Mouse (Mus musculus): ENCODE data around the gene Cdkl3. TPM values are rescaled to one million over a fixed set of nuclear protein-coding genes. Genes with fewer than 3 reads are reported as not detected.

Cdkl3 gene
- 4.3 and 5.6 TPM in 2 replicates for total RNA-seq (2021)
- long read RNA-seq, experiment 1, partial matches to known transcripts = 0 of 2 reads
- long read RNA-seq, experiment 1, other reads (novel, unspliced or antisense) = 2 of 2 reads
- long read RNA-seq, experiment 2, partial matches to known transcripts = 1 of 5 reads
- long read RNA-seq, experiment 2, other reads (novel, unspliced or antisense) = 2 of 5 reads

DNA sequence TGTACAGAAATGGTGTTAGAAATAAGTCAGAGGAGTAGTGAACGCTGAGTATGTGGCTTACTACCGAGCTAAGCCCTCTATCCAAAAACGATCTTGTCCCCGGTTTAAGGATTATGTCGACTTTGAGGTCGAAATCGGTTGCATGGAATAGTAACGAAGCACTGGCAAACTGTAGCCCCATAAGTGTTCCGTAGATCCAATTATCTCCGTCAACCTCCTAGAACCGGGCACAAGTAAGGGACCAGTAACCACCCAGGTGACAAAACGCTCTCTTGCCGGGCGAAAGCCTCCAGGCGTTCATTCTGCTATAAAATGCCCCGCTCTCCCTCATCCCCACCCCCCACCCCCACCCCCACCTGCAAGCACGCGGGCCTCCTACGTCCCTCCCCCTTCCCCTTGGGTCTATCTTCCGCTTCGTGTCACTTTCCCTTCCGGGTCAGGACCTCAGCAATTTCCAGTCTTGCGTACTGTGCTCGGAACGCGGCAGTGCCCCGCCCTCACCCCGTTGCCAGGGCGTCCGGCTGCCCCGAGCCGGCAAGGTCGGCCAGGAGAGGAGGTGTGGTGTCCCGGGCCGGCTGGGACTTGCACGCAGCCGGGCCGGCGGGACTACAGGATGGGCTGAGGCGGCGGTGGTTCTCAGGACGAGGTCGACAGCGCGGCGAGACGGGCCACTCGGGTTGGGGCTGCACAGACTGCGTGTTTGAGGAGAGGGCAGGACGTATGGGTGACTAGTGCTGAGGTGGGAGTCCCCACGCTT, at the start of gene Cdkl3:
Gene Cdkl3, plus strand, starts transcription at position 450 of the 757 bp plus-strand sequence.
- peak; percentile 99 for DNase-seq

- DNase-seq = no peak
Observed at GRCm38 (mm10) chr11:51956112-51956511, 47.9 kb upstream of the Cdkl3 start.

DNA sequence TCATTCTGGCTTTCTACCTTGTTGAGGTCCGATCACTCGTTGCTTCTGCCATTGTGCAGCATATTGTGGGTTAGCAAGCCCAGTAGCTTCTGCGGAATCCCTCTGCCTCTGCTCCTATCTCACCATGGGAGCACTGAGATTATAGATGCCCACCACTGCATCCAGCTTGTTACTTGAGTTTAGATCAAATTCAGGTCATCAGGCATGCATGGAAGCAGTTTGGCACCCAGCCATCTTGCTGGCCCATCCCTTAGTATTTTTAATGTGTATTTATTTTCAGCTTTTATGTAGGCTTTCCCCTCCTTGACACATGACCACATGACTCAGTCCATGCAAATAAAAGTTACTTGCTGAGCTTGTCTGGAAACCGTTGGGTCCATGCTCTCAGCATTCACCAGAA, 46.3 kb upstream of the Cdkl3 start:
- DNase-seq = no peak

- DNase-seq = no peak
Observed at GRCm38 (mm10) chr11:51959511-51959910, 44.5 kb upstream of the Cdkl3 start.

GRCm38 (mm10) chr11:51960061-51960460, 44.0 kb upstream of the Cdkl3 start:
- no peak for DNase-seq

GRCm38 (mm10) chr11:51960967-51961471, 43.0 kb upstream of the Cdkl3 start:
- peak; percentile 44 for DNase-seq

DNA sequence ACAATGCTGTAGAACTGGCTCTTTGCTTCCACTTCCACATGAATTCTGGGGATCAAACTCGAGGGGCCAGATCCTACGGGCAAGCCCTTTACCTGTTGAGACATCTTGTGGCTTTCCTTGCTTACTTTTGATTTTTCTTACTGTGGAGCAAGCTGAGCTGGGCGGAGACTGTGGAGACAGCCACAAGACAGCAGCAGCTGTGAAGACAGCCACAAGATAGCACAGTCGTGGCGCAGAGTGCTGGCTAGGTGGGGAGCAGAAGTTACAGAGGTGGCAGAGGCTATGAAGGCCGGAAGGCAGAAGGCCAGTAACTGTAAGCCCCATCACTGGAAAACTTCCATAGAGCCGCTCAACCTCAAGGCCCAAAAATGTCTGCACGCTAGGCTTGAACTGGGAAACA, 42.3 kb upstream of the Cdkl3 start:
- no peak for DNase-seq

GRCm38 (mm10) chr11:51962277-51962676, 41.7 kb upstream of the Cdkl3 start:
- DNase-seq = no peak

- DNase-seq = no peak
Observed at GRCm38 (mm10) chr11:51966651-51967050, 37.4 kb upstream of the Cdkl3 start.

GRCm38 (mm10) chr11:51967443-51968401, 36.3 kb upstream of the Cdkl3 start, which contains the start of gene Cdkn2aipnl:
Gene Cdkn2aipnl (plus strand): TSS chr11:51967661.
- peak; percentile 99 for DNase-seq

- no peak for DNase-seq
Observed at GRCm38 (mm10) chr11:51968896-51969295, 35.1 kb upstream of the Cdkl3 start.

GRCm38 (mm10) chr11:51969511-51969910, 34.5 kb upstream of the Cdkl3 start:
- DNase-seq = no peak

- peak; percentile 16 for DNase-seq
Observed at GRCm38 (mm10) chr11:51971644-51972043, 32.4 kb upstream of the Cdkl3 start.

DNA sequence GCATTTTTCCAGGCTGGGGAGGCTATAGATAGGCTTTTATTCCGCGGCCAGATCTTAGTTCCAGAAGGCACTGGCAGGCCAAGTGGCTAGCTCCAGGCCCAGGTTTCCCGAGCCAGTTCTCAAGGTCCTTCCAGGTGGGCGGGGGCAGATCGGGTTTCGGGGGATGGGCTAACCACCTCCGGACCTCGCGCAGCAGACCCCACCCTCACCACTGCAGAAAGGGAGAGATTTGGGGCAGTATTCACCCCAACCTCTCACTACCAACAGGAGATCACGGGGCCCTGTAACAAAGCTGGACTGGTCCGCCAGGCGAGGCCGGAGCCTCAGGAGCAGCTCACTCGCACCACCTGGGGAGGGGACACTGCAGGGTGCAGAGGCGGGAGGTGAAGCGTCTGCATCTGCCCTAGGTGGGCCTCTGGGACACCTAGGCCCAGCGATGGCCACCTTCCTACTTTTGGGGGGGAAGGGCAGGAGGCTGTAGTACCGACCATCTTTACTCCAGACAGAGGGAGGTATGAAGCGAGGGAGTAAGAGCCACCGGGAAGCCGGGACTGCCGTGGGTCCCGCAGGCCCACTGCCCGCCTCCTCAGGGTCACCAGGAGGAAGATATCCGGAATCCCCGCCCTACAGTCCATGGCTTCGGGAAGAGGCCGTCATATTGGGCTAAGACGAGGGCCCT, 4.3 kb upstream of the Cdkl3 start:
- peak; percentile 87 for DNase-seq

DNA sequence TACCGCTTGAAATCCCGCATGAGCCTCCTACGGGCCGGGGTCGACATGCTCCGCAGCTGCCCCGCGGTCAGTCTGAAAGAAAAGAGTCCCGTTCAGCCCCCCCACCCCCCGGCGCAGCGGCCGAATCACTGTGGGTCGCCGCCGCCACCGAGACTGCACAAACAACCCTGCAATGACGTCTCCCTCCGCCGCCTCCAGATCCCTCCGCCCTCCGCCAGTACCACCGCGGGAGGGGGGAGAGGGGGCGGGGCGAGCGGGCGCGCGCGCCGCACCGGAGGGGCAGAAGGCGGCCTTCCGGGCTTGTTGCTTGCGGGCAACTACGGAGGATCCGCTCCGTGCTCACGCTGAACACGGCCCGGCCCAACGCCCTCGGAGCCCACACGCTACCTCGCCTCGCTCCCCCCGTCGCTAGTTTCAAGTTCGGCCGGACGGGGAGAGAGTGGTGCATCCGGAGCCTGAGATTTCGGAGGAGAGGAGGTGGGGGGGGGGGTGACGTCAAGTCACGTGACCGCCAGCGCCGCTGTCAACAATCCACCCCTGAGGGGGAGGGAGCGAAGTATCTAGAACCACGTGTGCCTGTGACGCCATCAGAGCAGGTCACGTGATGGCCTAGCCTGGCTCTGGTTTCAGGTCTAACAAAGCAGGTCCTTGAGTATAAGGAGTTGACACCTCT, 3.6 kb upstream of the Cdkl3 start, which contains the start of gene Ube2b:
Gene Ube2b, minus strand, starts transcription at position 473 of the 673 bp plus-strand sequence.
- peak; percentile 97 for DNase-seq

DNA sequence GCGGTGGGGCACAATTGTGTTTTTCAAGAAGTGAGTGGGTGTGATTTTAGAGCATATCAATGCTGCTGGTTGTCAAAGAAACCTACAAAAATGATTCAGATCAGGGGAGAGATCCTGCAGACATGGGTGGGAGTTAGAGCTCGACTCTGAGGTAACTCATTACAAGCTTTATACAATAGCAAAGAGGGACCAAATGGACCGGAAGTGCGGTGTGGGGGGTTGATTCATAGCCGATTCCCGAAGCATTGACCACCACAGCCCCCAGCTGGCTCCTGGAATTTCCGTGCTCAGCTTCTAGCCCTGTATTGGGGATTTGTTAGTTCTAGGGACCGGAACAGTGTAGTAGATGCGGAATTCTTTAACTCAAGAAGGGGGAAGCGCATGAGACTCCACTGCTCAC, 2.7 kb upstream of the Cdkl3 start:
- no peak for DNase-seq

DNA sequence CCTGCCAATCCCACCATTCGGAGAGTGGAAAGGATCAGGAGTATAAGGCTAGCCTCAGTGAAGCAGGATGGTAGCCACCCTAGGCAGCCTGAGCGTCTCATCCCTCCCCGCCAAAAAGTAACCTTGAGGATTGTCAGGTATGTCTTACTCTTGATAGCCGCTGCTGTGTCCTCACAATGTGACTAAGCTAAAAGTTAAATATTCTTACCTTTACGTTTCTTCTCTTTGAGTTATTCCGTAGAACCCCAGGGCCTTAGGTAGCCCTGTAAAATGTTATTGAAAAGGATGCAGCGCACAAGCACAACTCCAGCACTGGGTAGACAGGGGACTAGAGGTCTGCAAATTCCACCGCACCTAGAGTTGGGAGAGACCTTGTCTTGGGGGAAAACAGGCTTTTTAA, 2.2 kb upstream of the Cdkl3 start:
- DNase-seq = no peak

GRCm38 (mm10) chr11:52002842-52003504, 1.0 kb upstream of the Cdkl3 start:
- DNase-seq = no peak

GRCm38 (mm10) chr11:52003505-52003771, 583 bp upstream of the Cdkl3 start:
- peak; percentile 21 for DNase-seq

GRCm38 (mm10) chr11:52005586-52005985, 1.6 kb downstream of the Cdkl3 start:
- DNase-seq = no peak

- DNase-seq = no peak
Observed at GRCm38 (mm10) chr11:52011011-52011410, 7.0 kb downstream of the Cdkl3 start.

All from adrenal gland, postnatal 14 days (tissue).